Mouse (Mus musculus) heart, embryonic 12.5 days (tissue): Measurements from ENCODE around the gene Akap13. TPM values are rescaled to one million over a fixed set of nuclear protein-coding genes. Genes with fewer than 3 reads are reported as not detected.

Experiments used
- ATAC-seq: fragments of 200-750 bp; cut with Nextera tagmentation; 2 replicates; pipeline ENCODE4 v1.8.0; 2017; ENCODE audit warnings: moderate TSS enrichment, moderate library complexity; ENCODE audit not compliant: insufficient number of reproducible peaks, low FRiP score
- H3K27ac ChIP-seq: fragments of 300-500 bp; sonication (generic); 2 replicates; pipeline ENCODE4 v1.5.1; 2016; ENCODE audit warnings: mild to moderate bottlenecking, moderate library complexity; ENCODE audit not compliant: poor library complexity, severe bottlenecking
- H3K27me3 ChIP-seq: fragments of 300-500 bp; sonication (generic); replicated peaks from 2 replicates; pipeline ENCODE4 v1.6.1; 2016; ENCODE audit warnings: mild to moderate bottlenecking, moderate library complexity
- H3K36me3 ChIP-seq: fragments of 300-500 bp; sonication (generic); 2 replicates; pipeline ENCODE4 v1.6.1; 2016; ENCODE audit warnings: mild to moderate bottlenecking, moderate library complexity
- H3K4me1 ChIP-seq: fragments of 300-500 bp; sonication (generic); replicated peaks from 2 replicates; pipeline ENCODE4 v1.6.1; 2016; ENCODE audit warnings: mild to moderate bottlenecking
- H3K4me2 ChIP-seq: fragments of 300-500 bp; sonication (generic); 2 replicates; pipeline ENCODE4 v1.6.1; 2016; ENCODE audit warnings: mild to moderate bottlenecking, moderate library complexity
- H3K4me3 ChIP-seq: fragments of 300-500 bp; sonication (generic); 2 replicates; pipeline ENCODE4 v1.5.1; 2016; ENCODE audit warnings: mild to moderate bottlenecking
- H3K9ac ChIP-seq: fragments of 300-500 bp; sonication (generic); 2 replicates; pipeline ENCODE4 v1.6.1; 2016; ENCODE audit warnings: mild to moderate bottlenecking, moderate library complexity
- H3K9me3 ChIP-seq: fragments of 300-500 bp; sonication (generic); replicated peaks from 2 replicates; pipeline ENCODE4 v1.6.1; 2016; ENCODE audit warnings: mild to moderate bottlenecking, moderate library complexity
- WGBS: fragments of 180-500 bp; shearing (Covaris S2); methylation state at CpG from one replicate; pipeline ENCODE4 v1.1.7; 2016; 5-methylcytosine and 5-hydroxymethylcytosine counted together
- polyA plus RNA-seq: library from polyadenylated mRNA; unstranded; fragments of >200 nt; fragmentation: Nextera tagmentation; extraction: Ambion mirVana; gene quantifications from 2 replicates; pipeline ENCODE4 v1.2.1, GENCODE M21; 2016

Akap13 gene
- polyA plus RNA-seq, 1 experiment from 2014 or later: 66.9 TPM

DNA sequence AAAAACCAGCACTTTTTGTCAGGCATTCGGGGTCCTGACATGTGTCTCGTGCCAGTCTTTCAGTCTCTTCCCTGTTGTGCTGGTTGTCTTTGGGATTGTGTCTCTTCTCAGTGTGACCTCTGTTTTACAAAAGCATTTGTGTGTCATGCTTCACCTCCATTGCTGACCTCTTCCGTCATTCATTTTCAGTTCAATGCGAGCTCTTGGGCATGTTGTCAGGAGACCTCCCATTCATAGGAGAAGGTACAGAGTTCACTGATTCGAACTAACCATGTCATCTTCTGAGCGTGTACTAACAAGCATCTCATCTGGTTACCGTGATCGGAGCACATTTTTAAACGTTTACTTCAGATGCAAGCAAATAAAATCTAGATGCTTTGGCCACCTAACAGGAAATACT, 224.3 kb downstream of the Akap13 start:
- H3K9me3 ChIP-seq: no peaks in the 10 kb centered on the region
- H3K4me3 ChIP-seq: no peak overlapping the region
- 94% methylated on average over 9 of the region's 9 CpGs for WGBS
- ATAC-seq: no peak
- no peaks in the 10 kb centered on the region for H3K4me1 ChIP-seq
- H3K27ac ChIP-seq: no peak overlapping the region
- H3K27me3 ChIP-seq: no peaks in the 10 kb centered on the region
- no peak overlapping the region for H3K4me2 ChIP-seq
- no peak overlapping the region for H3K9ac ChIP-seq
- H3K36me3 ChIP-seq: peaks cover 34% of the 10 kb centered on the region

DNA sequence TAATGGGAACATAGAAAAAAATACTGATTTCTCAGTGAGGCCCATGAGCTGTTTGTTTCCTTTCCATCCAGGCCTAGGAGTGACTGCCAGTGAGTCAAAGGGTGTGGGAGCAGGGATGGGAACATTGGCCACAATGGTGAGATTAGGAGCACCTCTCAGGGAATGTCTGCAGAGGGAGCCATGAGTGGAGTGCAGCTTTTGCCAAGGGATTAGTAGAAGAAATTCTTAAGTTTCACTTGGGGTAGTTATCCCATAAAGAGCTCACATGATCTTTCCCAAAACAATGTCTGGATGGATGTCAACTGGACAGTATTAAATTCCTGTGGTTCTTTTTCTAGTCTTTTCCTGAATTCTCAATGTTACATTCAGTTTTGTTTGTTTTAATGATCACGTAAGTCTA, 227.6 kb downstream of the Akap13 start:
- H3K9ac ChIP-seq: no peak overlapping the region
- no peaks in the 10 kb centered on the region for H3K9me3 ChIP-seq
- no peaks in the 10 kb centered on the region for H3K27me3 ChIP-seq
- H3K4me1 ChIP-seq: 0 out of 2 replicates have a peak, but pooled peaks cover 3% of the 10 kb centered on the region
- peaks cover 42% of the 10 kb centered on the region for H3K36me3 ChIP-seq
- ATAC-seq: no peak
- no peak overlapping the region for H3K4me3 ChIP-seq
- no peak overlapping the region for H3K27ac ChIP-seq
- 90% methylated on average over 1 of the region's 1 CpGs for WGBS
- H3K4me2 ChIP-seq: no peak overlapping the region

DNA sequence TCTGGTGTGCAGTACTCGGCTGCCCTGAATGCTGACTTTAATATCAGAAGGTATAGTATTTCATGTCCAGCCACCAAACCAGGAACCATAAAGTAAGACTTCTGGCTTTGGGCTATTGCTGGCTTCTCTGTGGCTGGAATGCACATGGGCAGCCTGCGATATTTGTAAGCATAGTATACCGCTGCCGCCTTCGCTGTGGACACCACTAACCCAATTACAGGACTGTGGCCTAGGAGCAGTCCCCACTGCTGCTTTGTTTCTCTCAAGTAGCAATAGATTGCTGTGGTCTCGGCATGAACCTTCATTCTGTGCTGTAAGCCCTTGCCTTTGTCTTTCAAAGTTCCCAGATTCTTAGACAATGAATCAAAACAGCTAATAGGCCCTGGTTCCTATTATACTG, 228.1 kb downstream of the Akap13 start:
- H3K4me1 ChIP-seq: 0 out of 2 replicates have a peak, but pooled peaks cover 3% of the 10 kb centered on the region
- no peak overlapping the region for H3K4me3 ChIP-seq
- no peak overlapping the region for H3K27ac ChIP-seq
- H3K27me3 ChIP-seq: no peaks in the 10 kb centered on the region
- no peak overlapping the region for H3K4me2 ChIP-seq
- H3K36me3 ChIP-seq: peaks cover 44% of the 10 kb centered on the region
- no peak for ATAC-seq
- no peaks in the 10 kb centered on the region for H3K9me3 ChIP-seq
- no peak overlapping the region for H3K9ac ChIP-seq
- 90% methylated on average over 6 of the region's 6 CpGs for WGBS

DNA sequence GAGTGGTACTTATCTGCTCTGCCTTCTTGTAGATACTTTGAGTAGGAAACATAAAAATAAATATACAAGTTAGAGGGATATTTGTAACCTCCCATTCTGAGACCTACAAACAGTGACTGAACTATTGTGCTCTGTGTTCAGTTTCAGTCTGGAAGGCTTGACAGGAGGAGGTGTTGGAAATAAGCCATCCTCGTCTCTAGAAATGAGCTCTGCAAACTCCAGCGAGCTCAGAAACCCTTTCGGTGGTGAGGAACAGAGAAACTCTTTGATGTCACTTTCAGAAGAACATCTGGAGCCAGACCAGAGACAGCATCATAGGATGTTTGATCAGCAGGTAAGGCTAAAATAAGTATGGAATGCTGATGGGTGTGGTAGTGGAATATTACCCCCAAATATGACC, 229.6 kb downstream of the Akap13 start:
- Histone ChIP-seq H3K27me3 (no peaks in the 10 kb centered on the region), H3K9me3 (no peaks in the 10 kb centered on the region), H3K4me3 (no peak overlapping the region), H3K9ac (no peak overlapping the region), H3K4me1 (0 out of 2 replicates have a peak, but pooled peaks cover 3% of the 10 kb centered on the region), H3K36me3 (peaks cover 53% of the 10 kb centered on the region), H3K27ac (no peak overlapping the region), H3K4me2 (no peak overlapping the region)
- WGBS: 62% methylated on average over 3 of the region's 3 CpGs
- ATAC-seq: no peak

DNA sequence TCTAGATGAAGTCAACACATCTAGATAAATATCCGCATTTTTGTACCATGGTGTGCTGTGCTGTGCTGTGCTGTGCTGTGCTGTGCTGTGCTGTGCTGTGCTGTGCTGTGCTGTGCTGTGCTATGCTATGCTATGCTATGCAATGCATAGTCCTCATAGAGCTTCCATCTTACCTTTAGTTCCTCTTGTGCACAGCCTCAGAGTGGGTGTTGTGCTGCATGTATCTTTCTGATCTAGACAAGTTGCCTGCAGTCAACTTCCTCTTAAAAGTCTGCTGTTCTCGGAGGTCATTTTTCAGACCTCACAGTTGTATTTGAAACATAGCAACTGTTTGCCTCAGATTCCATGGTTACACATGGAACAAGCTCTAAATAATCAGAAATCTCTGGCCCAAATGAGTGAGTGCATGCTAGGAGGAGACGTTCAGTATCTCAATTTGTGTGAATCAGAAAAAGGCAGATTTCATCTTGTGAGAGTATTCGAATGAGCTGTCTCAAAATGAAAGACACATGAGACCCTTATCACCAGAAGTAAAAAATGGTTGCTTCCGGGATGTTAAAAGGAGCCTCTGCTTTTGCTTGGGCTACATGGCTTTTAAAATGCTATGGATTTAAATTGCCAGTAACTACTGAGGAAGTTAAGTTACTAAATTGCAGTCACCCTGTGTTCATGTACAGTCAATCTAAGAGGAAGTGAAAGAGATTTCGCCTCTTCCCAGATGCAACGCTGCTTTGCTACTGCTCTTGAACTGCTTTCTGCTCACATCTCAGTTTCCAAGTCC, 230.9 kb downstream of the Akap13 start:
- no peak overlapping the region for H3K27ac ChIP-seq
- no peak overlapping the region for H3K4me3 ChIP-seq
- no peak for ATAC-seq
- no peak overlapping the region for H3K9ac ChIP-seq
- H3K4me1 ChIP-seq: 0 out of 2 replicates have a peak, but pooled peaks cover 3% of the 10 kb centered on the region
- no peak overlapping the region for H3K4me2 ChIP-seq
- no peaks in the 10 kb centered on the region for H3K27me3 ChIP-seq
- H3K36me3 ChIP-seq: peaks cover 62% of the 10 kb centered on the region
- no peaks in the 10 kb centered on the region for H3K9me3 ChIP-seq
- 77% methylated on average over 7 of the region's 7 CpGs for WGBS

DNA sequence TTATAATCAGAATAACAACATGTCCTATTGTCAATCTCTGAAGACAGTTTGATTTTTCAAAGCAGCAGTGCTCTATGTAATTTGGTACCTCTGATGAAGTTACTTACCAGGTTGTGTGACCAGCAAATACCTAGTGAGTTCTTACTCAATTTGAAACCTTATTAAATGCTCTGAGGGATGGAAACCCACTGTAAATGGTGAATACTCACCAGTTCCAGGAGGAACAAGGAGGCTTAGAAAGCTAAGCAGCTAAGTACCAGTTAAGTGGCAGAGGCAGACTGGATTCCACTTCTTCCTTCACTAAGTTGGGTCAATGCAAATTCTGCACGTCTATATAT, 231.5 kb downstream of the Akap13 start:
- H3K4me3 ChIP-seq: no peak overlapping the region
- H3K4me1 ChIP-seq: 0 out of 2 replicates have a peak, but pooled peaks cover 3% of the 10 kb centered on the region
- H3K9ac ChIP-seq: no peak overlapping the region
- H3K9me3 ChIP-seq: no peaks in the 10 kb centered on the region
- H3K27me3 ChIP-seq: no peaks in the 10 kb centered on the region
- peaks cover 60% of the 10 kb centered on the region for H3K36me3 ChIP-seq
- 83% methylated on average over 1 of the region's 1 CpGs for WGBS
- no peak overlapping the region for H3K4me2 ChIP-seq
- H3K27ac ChIP-seq: no peak overlapping the region
- ATAC-seq: no peak

DNA sequence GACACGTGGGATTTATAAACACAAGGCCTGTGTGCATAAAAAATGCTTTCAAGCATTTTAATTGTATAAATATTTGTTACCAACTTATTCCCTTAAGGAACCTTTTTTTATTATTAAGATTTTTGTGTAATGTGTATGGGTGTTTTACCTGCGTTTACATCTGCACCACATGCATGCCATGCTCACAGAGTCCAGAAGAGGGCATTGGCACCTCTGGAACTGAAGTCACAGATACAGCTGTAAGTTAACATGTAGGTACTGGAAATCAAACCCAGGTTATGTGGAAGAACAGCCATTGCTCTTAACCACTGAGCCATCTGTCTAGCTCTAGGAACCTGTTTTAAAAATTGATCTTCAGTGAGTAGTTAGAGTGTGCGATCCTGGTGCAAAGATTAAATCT, 232.8 kb downstream of the Akap13 start:
- Histone ChIP-seq H3K9me3 (no peaks in the 10 kb centered on the region), H3K36me3 (peaks cover 61% of the 10 kb centered on the region), H3K4me2 (no peak overlapping the region), H3K27ac (no peak overlapping the region), H3K9ac (no peak overlapping the region), H3K4me3 (no peak overlapping the region), H3K27me3 (no peaks in the 10 kb centered on the region), H3K4me1 (0 out of 2 replicates have a peak, but pooled peaks cover 3% of the 10 kb centered on the region)
- 84% methylated on average over 3 of the region's 3 CpGs for WGBS
- no peak for ATAC-seq

DNA sequence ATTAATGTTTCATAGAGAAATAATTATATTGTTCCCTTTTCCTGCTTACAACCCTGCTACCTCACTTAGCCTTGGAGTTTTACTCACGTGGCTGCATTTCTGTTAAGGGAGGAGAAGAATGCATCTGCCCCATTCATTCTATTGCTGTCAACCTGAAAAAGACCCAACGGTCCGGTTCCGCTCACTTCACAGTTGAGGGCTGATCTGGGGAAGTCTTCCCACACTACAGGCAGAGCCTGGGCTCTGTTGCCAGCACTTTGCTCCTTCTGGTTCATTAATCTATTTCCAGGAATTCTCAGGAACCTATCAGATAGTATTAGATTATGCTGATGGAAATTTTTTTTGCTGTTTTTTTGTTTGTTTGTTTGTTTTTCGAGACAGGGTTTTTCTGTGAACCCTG, 239.4 kb downstream of the Akap13 start:
- ATAC-seq: no peak

DNA sequence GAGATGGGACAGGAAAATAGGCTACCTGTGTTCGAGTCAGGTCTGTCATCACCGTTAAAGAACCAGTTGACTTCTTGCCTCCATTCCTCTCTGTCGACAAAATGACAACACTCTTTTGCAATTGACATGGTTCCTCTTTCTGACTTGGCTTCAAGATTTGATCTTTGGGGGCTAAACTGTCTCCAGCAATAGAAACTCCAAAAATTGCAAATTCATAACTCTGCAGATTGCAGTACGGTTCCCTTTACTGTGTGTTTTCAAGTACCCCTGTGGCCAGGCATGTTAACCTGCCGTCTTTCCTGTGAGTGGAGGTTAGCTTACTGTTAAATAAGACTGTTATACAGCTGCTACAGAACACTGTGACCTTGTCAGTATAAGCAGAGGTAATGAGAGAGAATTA, 244.5 kb downstream of the Akap13 start:
- Histone ChIP-seq H3K4me1 (no peaks in the 10 kb centered on the region), H3K4me2 (no peak overlapping the region), H3K9me3 (no peaks in the 10 kb centered on the region), H3K36me3 (peaks cover 58% of the 10 kb centered on the region), H3K27ac (no peak overlapping the region), H3K4me3 (no peak overlapping the region), H3K9ac (no peak overlapping the region), H3K27me3 (no peaks in the 10 kb centered on the region)
- no peak for ATAC-seq
- WGBS: 85% methylated on average over 5 of the region's 5 CpGs

More for the DNA sequence above, 239.4 kb downstream of the Akap13 start:
- Histone ChIP-seq H3K27me3 (no peaks in the 10 kb centered on the region), H3K4me3 (no peak overlapping the region), H3K4me1 (no peaks in the 10 kb centered on the region), H3K9ac (no peak overlapping the region), H3K36me3 (peaks cover 50% of the 10 kb centered on the region), H3K9me3 (no peaks in the 10 kb centered on the region), H3K27ac (no peak overlapping the region), H3K4me2 (no peak overlapping the region)
- WGBS: 88% methylated on average over 5 of the region's 5 CpGs

DNA sequence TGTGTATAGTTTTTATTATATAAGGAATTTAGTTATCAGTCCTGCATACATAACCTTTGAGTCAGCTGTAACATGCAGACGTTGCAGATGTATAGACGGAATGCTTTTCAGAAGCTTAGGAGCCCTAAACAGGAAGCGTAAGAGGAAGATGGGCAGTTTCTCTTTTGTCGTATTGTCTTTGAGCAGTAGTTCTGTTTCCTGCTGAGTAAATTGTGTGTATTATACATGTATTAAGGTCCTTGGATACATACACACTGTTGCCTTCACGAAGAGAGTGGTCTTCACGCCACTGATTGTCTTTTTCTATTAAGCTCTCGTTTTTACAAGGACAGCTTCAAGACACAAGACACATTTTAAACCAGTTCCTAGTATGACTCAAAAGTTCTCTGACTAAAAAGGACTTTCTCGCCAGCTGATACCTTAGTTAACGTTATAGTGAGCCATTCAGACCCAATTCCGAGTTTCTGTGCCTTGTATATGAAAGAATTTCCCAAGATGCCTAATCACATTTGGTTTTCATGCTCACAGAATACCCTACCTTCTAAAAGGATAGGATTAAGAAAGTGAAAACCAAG, 245.5 kb downstream of the Akap13 start:
- Histone ChIP-seq H3K9me3 (no peaks in the 10 kb centered on the region), H3K4me2 (no peak overlapping the region), H3K27me3 (no peaks in the 10 kb centered on the region), H3K9ac (no peak overlapping the region), H3K4me3 (no peak overlapping the region), H3K4me1 (no peaks in the 10 kb centered on the region), H3K27ac (no peak overlapping the region), H3K36me3 (peaks cover 56% of the 10 kb centered on the region)
- no peak for ATAC-seq
- 87% methylated on average over 10 of the region's 10 CpGs for WGBS

DNA sequence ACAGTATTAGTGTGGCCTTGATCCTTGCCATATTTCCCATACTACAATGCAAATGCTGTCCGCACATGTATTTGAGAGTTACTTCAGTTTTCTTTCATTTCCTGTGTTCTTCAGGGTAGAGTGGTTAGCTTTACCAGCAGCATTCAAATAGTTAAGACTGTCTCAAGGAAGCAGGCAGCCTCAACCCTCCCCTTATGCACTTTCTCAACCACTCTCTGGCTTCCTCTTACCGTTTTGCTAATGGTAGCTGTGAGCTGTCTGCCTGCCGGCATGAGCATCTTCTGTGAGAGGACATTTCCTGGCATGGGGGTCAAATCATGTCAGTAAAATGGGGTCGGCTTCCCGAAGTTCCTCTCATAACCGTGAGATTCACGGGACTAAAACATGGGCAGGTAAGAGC, 246.4 kb downstream of the Akap13 start:
- no peak overlapping the region for H3K27ac ChIP-seq
- H3K4me1 ChIP-seq: no peaks in the 10 kb centered on the region
- no peaks in the 10 kb centered on the region for H3K9me3 ChIP-seq
- H3K27me3 ChIP-seq: no peaks in the 10 kb centered on the region
- peaks cover 54% of the 10 kb centered on the region for H3K36me3 ChIP-seq
- no peak overlapping the region for H3K4me2 ChIP-seq
- H3K4me3 ChIP-seq: no peak overlapping the region
- 68% methylated on average over 7 of the region's 7 CpGs for WGBS
- no peak overlapping the region for H3K9ac ChIP-seq
- no peak for ATAC-seq
